In the genomic region with DNA sequence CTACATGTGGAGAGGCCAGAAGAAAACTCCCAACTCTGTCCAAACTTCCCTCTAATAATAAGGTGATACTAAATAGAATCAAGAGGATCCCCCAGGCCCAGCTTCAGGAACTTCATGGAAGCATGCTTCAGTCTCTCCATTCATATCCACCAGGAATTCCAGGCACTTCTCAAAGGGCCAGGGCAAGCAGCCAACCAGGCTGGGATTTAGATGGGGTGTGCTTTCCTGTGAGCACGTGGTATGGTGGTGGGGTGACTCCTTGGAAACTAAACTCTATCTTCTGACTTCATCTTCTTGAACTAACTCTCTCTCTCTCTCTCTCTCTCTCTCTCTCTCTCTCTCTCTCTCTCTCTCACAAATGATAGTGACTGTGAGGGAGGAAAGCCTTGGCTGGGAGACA, we compare ENCODE assay signal across 11 mouse cellular contexts.
DNase-seq lines count a peak whose midpoint lies in the region; ATAC-seq and TF ChIP-seq lines count a peak whose summit lies in the region.
"Had no signal": no experiment of that assay in that cellular context is flagged by ENCODE, and none has a peak within 500 bp of the region (broad histone marks: within the 10 kb centered on the region; RNA-seq: fewer than 3 reads in every experiment).

No protein-coding gene starts in this region.

- no peak overlapping the region for H3K4me3 ChIP-seq in kidney, embryonic 14.5 days (ENCODE audit: low read length)
- H3K4me3 ChIP-seq in heart, embryonic 16.5 days (ENCODE audit: low read length): no peak overlapping the region
- no peak overlapping the region for H3K4me3 ChIP-seq in lung, embryonic 14.5 days (ENCODE audit: low read depth, low read length)
- H3K4me3 ChIP-seq: neural tube, embryonic 12.5 days had no signal

- no peak overlapping the region for H3K4me2 ChIP-seq in kidney, embryonic 14.5 days (replicated peaks; ENCODE audit: low read depth, low read length)
- no peak overlapping the region for H3K4me2 ChIP-seq in heart, embryonic 16.5 days (ENCODE audit: low read depth, low read length)
- no peak overlapping the region for H3K4me2 ChIP-seq in lung, embryonic 14.5 days
- H3K4me2 ChIP-seq: neural tube, embryonic 12.5 days had no signal

- H3K36me3 ChIP-seq in kidney, embryonic 14.5 days (ENCODE audit: control insufficient read depth, insufficient read depth, low read length): no peaks in the 10 kb centered on the region
- H3K36me3 ChIP-seq in heart, embryonic 16.5 days (ENCODE audit: control insufficient read depth, insufficient read depth): no peaks in the 10 kb centered on the region
- no peaks in the 10 kb centered on the region for H3K36me3 ChIP-seq in lung, embryonic 14.5 days (ENCODE audit: insufficient read depth)
- H3K36me3 ChIP-seq: neural tube, embryonic 12.5 days had no signal

- WGBS in kidney, embryonic 14.5 days: 70% methylated on average over 1 of the region's 1 CpGs
- WGBS in heart, embryonic 16.5 days: 3% methylated on average over 1 of the region's 1 CpGs
- 21% methylated on average over 1 of the region's 1 CpGs for WGBS in lung, embryonic 14.5 days

- DNase-seq in kidney, adult 11 months: peak; percentile 71
- peak; percentile 62 for DNase-seq in brain, adult 2 months (ENCODE audit: low read depth, low spot score)
- DNase-seq in lung, embryonic 14.5 days: peak; percentile 86
- DNase-seq in spleen, postnatal 36 days (ENCODE audit: low spot score in 2 of 2): no peak
- no peak for DNase-seq in frontal cortex, postnatal 10 days (ENCODE audit: low spot score in 2 of 2)
- DNase-seq in right cerebral cortex, postnatal 36 days (ENCODE audit: low spot score in 2 of 2): no peak
- DNase-seq: thymus, postnatal 25 days had no signal

- peaks cover 40% of the 10 kb centered on the region for H3K4me1 ChIP-seq in kidney, embryonic 14.5 days (ENCODE audit: control insufficient read depth, insufficient read depth, low read length)
- peaks cover 61% of the 10 kb centered on the region for H3K4me1 ChIP-seq in heart, embryonic 16.5 days (ENCODE audit: control insufficient read depth, insufficient read depth, low read length)
- H3K4me1 ChIP-seq in lung, embryonic 14.5 days (ENCODE audit: insufficient read depth): peaks cover 34% of the 10 kb centered on the region

- no peaks in the 10 kb centered on the region for H3K27me3 ChIP-seq in kidney, embryonic 14.5 days (ENCODE audit: control insufficient read depth, insufficient read depth, low read length)
- no peaks in the 10 kb centered on the region for H3K27me3 ChIP-seq in heart, embryonic 16.5 days (ENCODE audit: control insufficient read depth, insufficient read depth, low read length)
- no peaks in the 10 kb centered on the region for H3K27me3 ChIP-seq in lung, embryonic 14.5 days (ENCODE audit: insufficient read depth, low read length)
- H3K27me3 ChIP-seq: neural tube, embryonic 12.5 days had no signal

- no peak for TF ChIP-seq CTCF in lung, embryonic 14.5 days (IDR thresholded peaks at IDR 0.05; ENCODE audit: low read depth)

- ATAC-seq in kidney, embryonic 14.5 days (ENCODE audit: low FRiP score, low TSS enrichment): no peak
- 0 out of 2 replicates have a peak, but pooled peaks have one; percentile 33 for ATAC-seq in heart, embryonic 16.5 days (replicated peaks; ENCODE audit: extremely low read depth, insufficient read depth, low FRiP score)
- no peak for ATAC-seq in lung, embryonic 14.5 days (ENCODE audit: insufficient read depth)

- H3K9me3 ChIP-seq in kidney, embryonic 14.5 days (ENCODE audit: control insufficient read depth, low read length): no peaks in the 10 kb centered on the region
- H3K9me3 ChIP-seq in heart, embryonic 16.5 days (replicated peaks; ENCODE audit: control insufficient read depth, low read length): no peaks in the 10 kb centered on the region
- no peaks in the 10 kb centered on the region for H3K9me3 ChIP-seq in lung, embryonic 14.5 days (ENCODE audit: low read depth, low read length)
- H3K9me3 ChIP-seq: neural tube, embryonic 12.5 days had no signal

- H3K9ac ChIP-seq in kidney, embryonic 14.5 days (ENCODE audit: low read depth, low read length): no peak overlapping the region
- no peak overlapping the region for H3K9ac ChIP-seq in heart, embryonic 16.5 days (ENCODE audit: low read length)
- no peak overlapping the region for H3K9ac ChIP-seq in lung, embryonic 14.5 days
- H3K9ac ChIP-seq: neural tube, embryonic 12.5 days had no signal

- H3K27ac ChIP-seq in kidney, embryonic 14.5 days (ENCODE audit: low read depth, low read length): no peak overlapping the region
- peak overlapping the region; percentile 92 for H3K27ac ChIP-seq in heart, embryonic 16.5 days (ENCODE audit: low read length)
- H3K27ac ChIP-seq in lung, embryonic 14.5 days (ENCODE audit: low read depth): no peak overlapping the region; the same call in 1 of the 2 replicates
- H3K27ac ChIP-seq: macrophage; neural tube, embryonic 12.5 days had no signal

Comparison
In these comparisons a context has a peak if more than half of its experiments do, and no peak if none do; other contexts are left out.
1. DNase-seq: peak in kidney, adult 11 months (single experiment), brain, adult 2 months (single experiment) and lung, embryonic 14.5 days (single experiment); none in spleen, postnatal 36 days (0 of 2), frontal cortex, postnatal 10 days (0 of 2) and right cerebral cortex, postnatal 36 days (0 of 2).